Mouse (Mus musculus) hindbrain, embryonic 10.5 days (tissue): Measurements from ENCODE around the gene Lpin2. TPM values are rescaled to one million over a fixed set of nuclear protein-coding genes. Genes with fewer than 3 reads are reported as not detected.

Source experiments
- DNase-seq: peaks from one replicate; pipeline ENCODE4 v3.0.0-alpha.2; 2017; ENCODE audit warnings: low spot score
- H3K27ac ChIP-seq: fragments of 300-500 bp; sonication (generic); 2 replicates; pipeline ENCODE4 v1.5.1; 2016; ENCODE audit warnings: mild to moderate bottlenecking, moderate library complexity
- H3K27me3 ChIP-seq: fragments of 300-500 bp; sonication (generic); 2 replicates; pipeline ENCODE4 v1.6.1; 2016; ENCODE audit warnings: mild to moderate bottlenecking; ENCODE audit not compliant: poor library complexity, insufficient read depth, severe bottlenecking
- H3K36me3 ChIP-seq: fragments of 300-500 bp; sonication (generic); 2 replicates; pipeline ENCODE4 v1.6.1; 2016; ENCODE audit warnings: mild to moderate bottlenecking, moderate library complexity
- H3K4me1 ChIP-seq: fragments of 300-500 bp; sonication (generic); replicated peaks from 2 replicates; pipeline ENCODE4 v1.6.1; 2016; ENCODE audit warnings: mild to moderate bottlenecking
- H3K4me3 ChIP-seq: fragments of 300-500 bp; sonication (generic); 2 replicates; pipeline ENCODE4 v1.5.1; 2016; ENCODE audit warnings: mild to moderate bottlenecking, moderate library complexity
- H3K9me3 ChIP-seq: fragments of 300-500 bp; sonication (generic); 2 replicates; pipeline ENCODE4 v1.6.1; 2016; ENCODE audit warnings: mild to moderate bottlenecking, moderate library complexity
- WGBS: fragments of 180-500 bp; shearing (Covaris S2); methylation state at CpG from one replicate; pipeline ENCODE4 v1.1.7; 2016; 5-methylcytosine and 5-hydroxymethylcytosine counted together
- polyA plus RNA-seq: library from polyadenylated mRNA; unstranded; fragments of >200 nt; fragmentation: Nextera tagmentation; extraction: Ambion mirVana; gene quantifications from 2 replicates; pipeline ENCODE4 v1.2.1, GENCODE M21; 2016

The Lpin2 gene
- polyA plus RNA-seq, 1 experiment from 2014 or later = 31.1 TPM

GRCm38 (mm10) chr17:71250819-71251600 lies 68.7 kb downstream of the Lpin2 start:
- Histone ChIP-seq H3K9me3 (no peaks in the 10 kb centered on the region), H3K27me3 (no peaks in the 10 kb centered on the region), H3K4me3 (no peak overlapping the region), H3K4me1 (peaks cover 7% of the 10 kb centered on the region; the same call in 1 of the 2 replicates), H3K36me3 (peaks cover 91% of the 10 kb centered on the region), H3K27ac (0 out of 2 replicates have a peak overlapping the region, but pooled peaks have one; percentile 16)
- no peak for DNase-seq
- WGBS = 90% methylated on average over 16 of the region's 16 CpGs

- H3K27me3 ChIP-seq = no peaks in the 10 kb centered on the region
- H3K9me3 ChIP-seq = no peaks in the 10 kb centered on the region
- H3K4me3 ChIP-seq = no peak overlapping the region
- peaks cover 91% of the 10 kb centered on the region for H3K36me3 ChIP-seq
- H3K4me1 ChIP-seq = peaks cover 12% of the 10 kb centered on the region
- DNase-seq = peak; percentile 30
- 0 out of 2 replicates have a peak overlapping the region, but pooled peaks have one; percentile 16 for H3K27ac ChIP-seq
- WGBS = 73% methylated on average over 6 of the region's 6 CpGs
These were observed 69.2 kb downstream of the Lpin2 start for GRCm38 (mm10) chr17:71251601-71252001.

- no peaks in the 10 kb centered on the region for H3K9me3 ChIP-seq
- peaks cover 12% of the 10 kb centered on the region for H3K4me1 ChIP-seq
- peaks cover 89% of the 10 kb centered on the region for H3K36me3 ChIP-seq
- no peak for DNase-seq
- H3K27me3 ChIP-seq = no peaks in the 10 kb centered on the region
- 92% methylated on average over 9 of the region's 9 CpGs for WGBS
- H3K4me3 ChIP-seq = no peak overlapping the region
- no peak overlapping the region for H3K27ac ChIP-seq
These were observed 69.7 kb downstream of the Lpin2 start for GRCm38 (mm10) chr17:71252101-71252500.

DNA sequence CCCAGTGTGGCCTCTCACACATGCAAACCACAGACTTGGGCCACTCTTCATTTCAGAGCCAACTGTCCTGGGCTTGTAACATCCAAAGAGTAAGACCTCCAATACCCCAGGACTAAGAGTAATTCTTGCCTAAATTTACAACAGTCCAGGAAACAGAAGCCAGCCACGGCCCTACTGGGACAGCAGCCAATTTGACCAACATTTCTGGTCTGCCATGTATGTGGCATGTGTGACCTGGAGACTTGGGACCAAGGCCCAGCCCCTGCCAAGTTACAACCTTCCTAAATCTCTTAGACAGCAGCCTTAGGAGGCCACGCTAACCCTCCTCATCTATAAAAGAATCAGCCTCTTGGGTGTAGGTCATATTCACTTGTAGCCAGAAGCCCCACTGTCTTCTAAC lies 71.0 kb downstream of the Lpin2 start:
- H3K4me3 ChIP-seq = no peak overlapping the region
- no peak overlapping the region for H3K27ac ChIP-seq
- H3K36me3 ChIP-seq = peaks cover 76% of the 10 kb centered on the region
- WGBS = 89% methylated on average over 2 of the region's 2 CpGs
- no peak for DNase-seq
- H3K27me3 ChIP-seq = no peaks in the 10 kb centered on the region
- peaks cover 12% of the 10 kb centered on the region for H3K4me1 ChIP-seq
- H3K9me3 ChIP-seq = no peaks in the 10 kb centered on the region

- H3K27me3 ChIP-seq = no peaks in the 10 kb centered on the region
- peaks cover 69% of the 10 kb centered on the region for H3K36me3 ChIP-seq
- no peak for DNase-seq
- H3K4me1 ChIP-seq = peaks cover 12% of the 10 kb centered on the region
- H3K27ac ChIP-seq = 0 out of 2 replicates have a peak overlapping the region, but pooled peaks have one; percentile 17
- WGBS = 95% methylated on average over 5 of the region's 5 CpGs
- no peak overlapping the region for H3K4me3 ChIP-seq
- no peaks in the 10 kb centered on the region for H3K9me3 ChIP-seq
These were observed 71.7 kb downstream of the Lpin2 start for GRCm38 (mm10) chr17:71254106-71254505.

DNA sequence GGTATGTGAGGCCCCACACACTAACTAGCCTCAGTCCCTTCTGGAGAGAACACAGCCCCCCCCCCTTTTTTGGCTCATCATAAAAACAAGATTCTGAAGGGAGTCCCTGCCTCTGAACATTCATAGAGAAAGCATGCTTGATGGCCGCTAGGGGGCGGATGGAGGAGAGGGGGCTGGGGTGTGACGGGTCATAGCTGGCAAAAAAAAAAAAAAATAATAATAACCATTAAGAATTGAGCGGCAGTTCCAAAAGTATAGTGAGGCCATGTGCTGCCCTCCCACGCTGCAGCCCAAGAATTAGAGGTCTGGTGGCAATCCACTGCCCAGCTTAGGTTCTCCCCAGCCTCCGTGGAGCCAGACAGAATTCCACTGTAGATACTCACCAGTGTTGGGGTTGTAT lies 72.4 kb downstream of the Lpin2 start:
- Histone ChIP-seq H3K4me1 (peaks cover 12% of the 10 kb centered on the region), H3K36me3 (peaks cover 63% of the 10 kb centered on the region)
- peak; percentile 21 for DNase-seq

GRCm38 (mm10) chr17:71256068-71256615 lies 73.8 kb downstream of the Lpin2 start:
- H3K9me3 ChIP-seq = no peaks in the 10 kb centered on the region
- H3K27me3 ChIP-seq = no peaks in the 10 kb centered on the region
- DNase-seq = no peak
- 82% methylated on average over 14 of the region's 14 CpGs for WGBS
- H3K4me1 ChIP-seq = peaks cover 10% of the 10 kb centered on the region
- H3K36me3 ChIP-seq = peaks cover 49% of the 10 kb centered on the region
- H3K27ac ChIP-seq = no peak overlapping the region
- no peak overlapping the region for H3K4me3 ChIP-seq

More for the DNA sequence above, 72.4 kb downstream of the Lpin2 start:
- Histone ChIP-seq H3K27me3 (no peaks in the 10 kb centered on the region), H3K9me3 (no peaks in the 10 kb centered on the region), H3K27ac (no peak overlapping the region), H3K4me3 (no peak overlapping the region)
- WGBS = 59% methylated on average over 6 of the region's 6 CpGs

DNA sequence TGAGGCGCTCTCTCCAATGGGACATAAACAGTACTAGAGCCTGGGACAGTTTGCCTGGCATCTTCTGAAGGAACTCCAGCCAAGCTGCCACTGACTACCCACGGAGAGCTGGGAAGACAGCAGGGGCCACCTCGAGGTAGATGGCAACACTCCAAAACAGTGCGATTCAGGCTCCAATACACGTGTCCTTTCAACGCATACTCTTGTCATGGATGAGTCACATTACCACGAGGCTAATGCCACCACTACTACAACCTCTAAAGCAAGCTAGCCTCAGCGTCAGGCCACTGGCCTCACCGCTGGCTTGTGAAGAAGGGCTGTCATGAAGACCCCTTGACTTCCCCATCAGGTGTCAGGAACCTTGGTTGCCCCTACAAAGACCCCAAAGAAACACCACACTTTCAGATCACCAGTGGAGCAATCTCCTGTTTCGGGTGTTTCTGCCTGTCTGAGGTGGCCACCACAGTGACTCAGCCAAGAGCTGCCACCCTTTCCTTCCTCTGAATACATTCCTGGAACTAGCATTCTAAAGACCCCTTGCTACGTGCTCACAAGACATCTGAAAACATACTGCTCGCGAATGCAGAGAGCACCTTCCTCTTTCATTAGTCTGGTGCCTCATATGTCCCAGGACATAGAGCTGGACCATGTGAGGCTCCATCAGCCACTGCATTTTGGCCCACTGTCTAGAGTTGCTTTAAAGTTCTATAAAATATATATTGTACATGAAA lies 74.6 kb downstream of the Lpin2 start:
- WGBS = 90% methylated on average over 13 of the region's 13 CpGs
- H3K9me3 ChIP-seq = no peaks in the 10 kb centered on the region
- DNase-seq = no peak

DNA sequence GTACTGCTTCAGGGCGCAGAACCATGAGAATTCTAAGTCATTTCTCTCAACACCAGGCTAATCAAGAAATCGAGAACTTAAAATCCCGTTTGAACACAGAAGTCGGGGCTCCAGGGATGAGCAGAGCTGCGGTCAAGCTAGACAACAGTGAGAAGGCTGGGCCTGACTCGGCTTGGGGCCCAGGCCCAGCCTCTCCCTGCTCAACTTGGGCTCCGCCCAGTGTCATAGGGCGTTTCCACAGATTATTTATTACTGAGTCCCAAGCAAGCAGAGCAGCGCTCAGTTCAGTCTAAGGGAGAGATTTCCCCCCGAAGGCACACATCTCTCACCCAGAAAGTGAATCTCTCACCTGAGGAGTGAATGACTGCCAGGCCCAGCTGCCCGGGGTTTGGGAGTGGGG lies 77.4 kb downstream of the Lpin2 start:
- Histone ChIP-seq H3K4me3 (no peak overlapping the region), H3K27ac (no peak overlapping the region), H3K36me3 (peaks cover 16% of the 10 kb centered on the region), H3K27me3 (no peaks in the 10 kb centered on the region), H3K9me3 (no peaks in the 10 kb centered on the region), H3K4me1 (peaks cover 5% of the 10 kb centered on the region)
- no peak for DNase-seq
- 81% methylated on average over 11 of the region's 11 CpGs for WGBS

More for the DNA sequence above, 74.6 kb downstream of the Lpin2 start:
- no peaks in the 10 kb centered on the region for H3K27me3 ChIP-seq
- peaks cover 5% of the 10 kb centered on the region for H3K4me1 ChIP-seq
- no peak overlapping the region for H3K4me3 ChIP-seq
- no peak overlapping the region for H3K27ac ChIP-seq
- peaks cover 41% of the 10 kb centered on the region for H3K36me3 ChIP-seq

DNA sequence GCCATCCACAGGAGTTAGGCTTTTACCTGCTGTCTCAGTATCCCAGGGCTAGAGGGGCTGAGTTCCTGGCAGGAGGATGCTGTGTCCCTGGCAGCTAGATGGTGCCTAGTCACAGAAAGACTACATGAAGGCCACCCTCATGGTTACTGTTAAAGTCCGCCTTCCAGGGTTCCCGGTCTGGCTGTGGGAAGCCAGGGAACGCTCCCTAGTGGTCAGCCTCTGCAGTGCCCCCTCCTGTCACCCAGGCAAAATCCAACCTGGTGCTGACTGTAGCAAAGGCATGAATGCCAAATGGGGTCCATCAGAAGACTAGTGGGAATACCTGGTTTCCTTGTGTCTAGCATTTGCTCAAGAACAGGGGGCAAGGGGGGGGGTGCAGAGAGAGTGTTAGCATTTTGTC lies 78.3 kb downstream of the Lpin2 start:
- Histone ChIP-seq H3K27me3 (no peaks in the 10 kb centered on the region), H3K4me1 (peaks cover 6% of the 10 kb centered on the region), H3K36me3 (peaks cover 13% of the 10 kb centered on the region), H3K27ac (no peak overlapping the region), H3K9me3 (no peaks in the 10 kb centered on the region), H3K4me3 (no peak overlapping the region)
- WGBS = 43% methylated on average over 3 of the region's 3 CpGs
- DNase-seq = no peak

DNA sequence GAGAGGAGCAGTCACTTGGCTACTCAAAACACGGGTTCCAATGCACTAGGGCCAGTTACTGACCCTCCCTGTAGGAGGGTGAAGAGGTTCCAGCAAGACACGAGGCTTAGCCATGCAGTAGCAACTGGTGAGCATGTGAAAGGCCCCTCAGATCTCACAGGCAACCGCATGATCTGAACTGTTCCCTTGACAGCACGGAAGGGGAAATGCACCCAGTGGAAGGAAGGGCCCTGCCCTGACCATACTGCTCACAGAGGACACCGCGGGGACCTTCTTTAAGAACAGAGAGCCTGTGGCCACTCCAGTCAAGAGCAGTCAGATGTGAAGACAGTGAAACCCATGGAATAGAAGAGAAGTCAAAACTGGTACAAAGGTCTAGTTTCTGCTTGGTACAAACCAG lies 80.8 kb downstream of the Lpin2 start:
- Histone ChIP-seq H3K9me3 (no peaks in the 10 kb centered on the region), H3K4me1 (peaks cover 3% of the 10 kb centered on the region; the same call in 1 of the 2 replicates), H3K27ac (no peak overlapping the region), H3K27me3 (no peaks in the 10 kb centered on the region), H3K36me3 (no peaks in the 10 kb centered on the region), H3K4me3 (no peak overlapping the region)
- no peak for DNase-seq
- 82% methylated on average over 6 of the region's 6 CpGs for WGBS

DNA sequence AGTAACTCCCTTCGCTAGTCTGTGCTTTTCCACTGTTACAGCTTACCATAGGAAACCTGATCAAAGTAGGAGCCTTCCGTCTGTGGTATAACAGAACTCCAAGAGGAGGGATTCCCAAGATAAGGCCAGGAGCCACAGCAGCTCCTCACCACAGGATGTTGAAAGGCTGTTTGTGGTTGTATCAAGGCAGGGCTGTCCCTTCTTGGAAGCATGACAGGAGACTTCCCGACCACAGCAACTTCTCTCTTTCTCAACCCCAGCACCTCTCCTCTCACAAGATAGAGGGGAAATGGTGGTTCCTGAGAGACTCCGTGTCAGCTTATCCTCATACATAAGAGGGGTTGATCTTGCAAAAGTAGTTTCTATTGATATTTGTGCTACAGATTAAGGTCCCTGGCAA lies 82.4 kb downstream of the Lpin2 start:
- 85% methylated on average over 4 of the region's 4 CpGs for WGBS
- H3K27ac ChIP-seq = no peak overlapping the region
- no peaks in the 10 kb centered on the region for H3K27me3 ChIP-seq
- H3K4me1 ChIP-seq = peaks cover 3% of the 10 kb centered on the region; the same call in 1 of the 2 replicates
- H3K4me3 ChIP-seq = no peak overlapping the region
- no peak for DNase-seq
- H3K36me3 ChIP-seq = no peaks in the 10 kb centered on the region
- H3K9me3 ChIP-seq = no peaks in the 10 kb centered on the region
